Mouse (Mus musculus) urinary bladder, postnatal 4 days (tissue): Measurements from ENCODE around the gene Acsf3.

ENCODE experiments used
- DNase-seq, 2 experiments: peaks; one replicate each; pipeline ENCODE4 v3.0.0; 2021 to 2022; ENCODE audit warnings: low spot score in 2 of 2

Gene Acsf3

GRCm38 (mm10) chr8:122775285-122776155 lies at the start of gene Acsf3:
TSS of gene Acsf3 (plus strand) at chr8:122775486.
- peak; percentile 46 to 67 for DNase-seq

DNA sequence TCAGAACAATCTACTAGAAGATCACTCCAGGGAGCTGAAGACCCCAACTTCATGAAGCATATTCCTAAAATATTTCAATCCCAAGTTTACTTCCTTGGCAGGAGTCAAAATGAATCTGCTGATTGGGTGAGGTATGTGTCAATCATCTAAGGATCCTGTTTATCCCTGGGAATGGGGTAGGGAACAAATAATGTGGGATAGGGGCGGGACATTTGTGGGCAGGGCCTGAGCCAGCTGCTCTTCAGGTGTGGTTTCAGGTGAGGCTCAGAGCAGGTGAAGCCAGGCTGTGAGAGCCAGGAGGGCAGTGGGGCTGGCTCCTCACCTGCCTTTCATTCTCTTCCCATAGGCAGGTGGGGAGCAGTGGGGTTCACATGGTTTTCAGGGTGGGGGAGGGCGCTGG lies 48.5 kb upstream of the Acsf3 start:
- no peak for DNase-seq

DNA sequence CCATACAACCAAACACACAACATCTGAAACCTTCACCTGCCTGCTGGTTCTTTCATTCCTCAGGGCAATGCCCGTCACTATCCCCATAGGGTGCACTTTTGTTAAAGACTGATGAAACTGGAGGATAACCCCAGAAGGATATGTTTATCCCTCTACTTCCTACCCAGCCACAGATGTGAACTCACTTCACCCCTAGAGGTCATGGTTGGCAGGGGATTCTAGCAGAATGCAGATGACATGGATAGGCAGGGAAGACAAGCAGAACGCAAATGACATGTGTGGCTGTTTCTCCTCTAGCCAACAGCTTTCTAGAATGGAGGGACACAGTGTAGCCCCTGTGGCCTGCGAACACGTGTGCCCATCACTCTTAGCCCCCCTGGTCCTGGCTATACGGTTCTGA lies 47.9 kb upstream of the Acsf3 start:
- no peak for DNase-seq

- no peak for DNase-seq
These were observed 46.7 kb upstream of the Acsf3 start for GRCm38 (mm10) chr8:122728630-122729029.

DNA sequence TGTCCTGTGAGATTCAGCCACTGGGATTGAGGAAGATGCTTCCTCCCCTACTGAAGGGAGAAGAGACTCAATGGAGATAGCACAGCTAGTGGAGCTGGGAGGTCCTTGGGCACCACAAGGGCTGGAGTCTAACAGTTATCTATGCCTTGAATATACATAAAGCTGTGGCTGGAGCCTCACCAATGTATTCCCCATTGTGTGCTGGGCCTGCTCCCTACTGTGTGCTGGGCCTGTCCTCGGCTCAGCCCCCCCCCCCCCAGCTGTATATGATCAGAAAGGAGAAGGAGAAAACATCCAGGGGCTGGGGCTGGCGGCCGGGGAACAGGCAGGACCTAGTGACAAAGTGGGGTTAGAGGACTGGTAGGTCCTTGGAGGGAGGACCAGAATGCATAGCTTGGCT lies 40.2 kb upstream of the Acsf3 start:
- no peak for DNase-seq

DNA sequence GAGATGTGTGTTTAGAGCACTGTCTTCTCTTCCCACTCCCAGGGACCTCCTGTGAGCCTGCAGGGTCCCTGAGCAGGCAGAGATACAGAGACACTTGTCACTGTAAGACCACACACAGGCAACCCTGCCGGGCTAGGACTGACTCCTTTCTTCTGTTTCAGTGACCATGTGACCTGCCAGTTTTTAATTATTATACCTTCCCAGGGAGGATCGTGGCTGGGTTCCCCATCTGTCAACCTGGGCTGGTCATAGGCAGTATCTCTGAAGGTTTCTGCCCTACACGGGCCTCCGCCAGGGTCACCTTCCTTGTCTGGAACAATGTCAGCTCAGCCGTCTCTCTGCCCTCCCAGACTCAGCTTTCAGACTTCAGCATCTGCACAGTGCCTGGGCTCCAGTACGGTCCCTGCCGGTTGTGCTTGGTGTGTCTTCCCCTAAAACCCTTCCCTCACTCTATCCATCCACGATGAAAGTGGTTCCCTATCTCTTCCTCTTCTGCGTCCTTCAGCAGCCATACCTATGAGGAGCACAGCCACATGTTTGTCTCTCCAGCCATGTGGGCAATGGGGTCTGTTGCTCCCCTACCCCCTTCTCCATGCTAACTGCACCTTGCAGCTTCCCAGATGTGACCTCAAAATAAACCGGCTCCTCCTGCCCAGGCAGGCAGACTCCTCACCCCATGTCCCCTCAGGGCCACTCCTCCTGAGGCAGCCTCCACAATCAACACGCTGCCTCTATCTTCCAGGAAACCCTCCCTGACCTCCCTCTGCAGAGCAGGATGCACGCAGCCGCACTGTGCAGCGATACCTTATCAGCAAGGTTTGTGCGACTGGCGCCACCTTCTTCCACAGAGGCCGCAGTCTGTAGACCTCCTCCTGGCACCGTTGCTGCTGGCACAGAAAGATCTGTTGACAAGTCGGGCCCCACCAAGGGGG lies 39.5 kb upstream of the Acsf3 start:
- no peak for DNase-seq

DNA sequence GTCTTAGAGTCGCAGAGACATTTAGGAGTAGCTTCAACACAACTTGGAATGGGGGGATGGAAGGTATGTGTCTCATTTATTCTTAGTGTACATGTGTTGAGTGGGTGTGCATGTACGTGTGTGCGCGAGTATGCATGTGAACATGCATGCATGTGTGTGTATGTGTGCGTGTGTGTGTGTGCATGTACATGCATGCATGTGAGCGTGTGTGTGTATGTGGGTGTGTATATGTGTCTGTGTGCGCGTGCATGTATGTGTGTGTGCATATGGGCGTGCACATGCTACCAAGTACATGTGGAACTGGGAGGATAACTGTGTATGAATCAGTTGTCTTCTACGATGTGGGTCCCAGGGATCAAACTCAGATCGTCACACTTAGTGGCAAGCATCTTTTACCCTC lies 38.7 kb upstream of the Acsf3 start:
- no peak for DNase-seq

DNA sequence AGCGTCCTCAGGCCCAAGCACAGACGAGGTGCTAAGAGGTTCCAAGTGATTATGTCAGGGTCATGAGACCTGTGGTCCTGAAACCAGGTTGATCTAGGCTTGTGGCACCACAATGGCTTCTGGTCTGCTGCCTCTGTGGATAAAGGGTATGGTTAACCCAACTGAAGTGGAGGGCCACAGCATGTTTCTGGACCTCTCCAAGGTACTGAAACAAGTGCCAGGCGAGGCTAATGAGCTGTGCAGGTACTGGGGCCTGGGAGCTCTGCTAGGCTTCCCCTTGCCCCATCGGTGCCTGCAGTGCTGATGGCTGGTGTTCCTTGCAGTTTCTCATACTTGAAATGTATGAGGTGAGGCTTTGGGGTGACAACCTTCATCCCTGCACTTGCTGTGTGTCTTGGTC lies 38.2 kb upstream of the Acsf3 start:
- DNase-seq, result no peak

DNA sequence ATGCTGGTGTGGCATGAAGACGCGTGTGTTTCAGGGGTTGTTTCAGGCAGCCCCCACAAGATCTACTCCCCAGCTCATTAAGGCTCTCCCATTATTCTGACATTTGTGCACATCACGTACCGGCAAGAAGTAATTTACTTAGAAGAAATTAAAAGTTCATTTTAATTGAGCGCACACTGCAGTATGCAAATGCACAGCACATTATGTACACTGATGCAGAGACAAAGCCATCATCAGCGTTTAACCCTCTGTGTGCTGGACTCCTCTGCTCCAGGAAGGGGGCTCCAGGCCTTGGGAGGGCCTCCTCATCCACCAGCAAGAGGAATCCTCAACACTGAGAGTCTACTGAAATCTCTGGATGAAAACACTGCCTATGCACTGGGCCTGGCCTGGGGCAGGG lies 37.4 kb upstream of the Acsf3 start:
- no peak for DNase-seq

DNA sequence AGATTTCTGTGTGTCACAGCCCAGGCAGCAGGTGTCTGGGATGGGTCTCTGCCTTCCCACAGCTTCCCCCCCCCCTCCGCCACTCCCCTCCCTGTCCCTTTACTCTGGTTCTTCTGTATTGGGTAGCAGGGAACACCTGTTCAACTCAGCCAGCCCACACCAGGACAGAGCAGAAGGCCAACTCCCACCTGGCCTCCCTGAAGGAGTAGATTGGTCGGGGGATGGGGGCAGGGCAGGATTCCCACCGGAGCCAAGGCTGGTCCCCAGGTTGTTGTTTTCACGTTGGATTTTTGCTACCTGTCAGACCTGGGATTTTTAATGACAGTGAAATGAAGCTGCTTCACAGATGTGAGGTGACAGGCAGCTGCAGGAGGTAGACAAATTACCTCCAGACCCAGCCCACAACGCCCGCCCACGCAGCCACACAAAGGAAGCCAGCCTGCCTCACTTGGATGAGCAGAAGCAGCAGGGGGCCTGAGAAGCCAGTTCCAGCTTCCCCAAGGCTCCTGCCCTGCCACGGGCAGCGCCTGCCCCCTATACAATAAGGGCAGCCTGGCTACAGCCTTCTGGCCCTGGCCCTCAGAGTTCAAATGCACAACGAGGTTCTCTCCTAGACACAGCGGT lies 36.1 kb upstream of the Acsf3 start:
- no peak for DNase-seq

GRCm38 (mm10) chr8:122742471-122742870 lies 32.8 kb upstream of the Acsf3 start:
- no peak for DNase-seq

- DNase-seq, result no peak
These were observed 30.1 kb upstream of the Acsf3 start for GRCm38 (mm10) chr8:122745022-122745749.

- no peak for DNase-seq
These were observed 29.5 kb upstream of the Acsf3 start for GRCm38 (mm10) chr8:122745750-122746275.

DNA sequence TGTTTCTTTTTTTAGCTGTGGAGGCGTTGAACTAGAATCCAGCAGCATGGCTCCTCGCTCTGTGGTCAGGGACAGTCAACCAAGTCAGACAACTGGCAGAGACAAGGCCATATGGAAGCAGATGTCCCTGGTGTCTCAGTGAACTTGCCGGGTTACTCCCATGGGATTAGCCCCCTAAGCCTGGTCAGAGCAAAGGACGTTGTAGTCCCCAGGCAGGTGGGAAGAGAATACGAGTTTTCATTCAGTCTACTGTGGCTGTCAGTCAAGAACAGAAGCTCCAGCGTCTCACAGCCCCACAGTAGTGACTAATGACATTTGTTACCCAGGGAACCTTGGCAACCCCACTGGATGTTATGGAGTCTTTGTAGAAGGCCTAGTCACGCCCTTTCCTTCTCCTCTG lies 28.8 kb upstream of the Acsf3 start:
- DNase-seq, result no peak

- no peak for DNase-seq
These were observed 27.5 kb upstream of the Acsf3 start for GRCm38 (mm10) chr8:122747825-122748224.

DNA sequence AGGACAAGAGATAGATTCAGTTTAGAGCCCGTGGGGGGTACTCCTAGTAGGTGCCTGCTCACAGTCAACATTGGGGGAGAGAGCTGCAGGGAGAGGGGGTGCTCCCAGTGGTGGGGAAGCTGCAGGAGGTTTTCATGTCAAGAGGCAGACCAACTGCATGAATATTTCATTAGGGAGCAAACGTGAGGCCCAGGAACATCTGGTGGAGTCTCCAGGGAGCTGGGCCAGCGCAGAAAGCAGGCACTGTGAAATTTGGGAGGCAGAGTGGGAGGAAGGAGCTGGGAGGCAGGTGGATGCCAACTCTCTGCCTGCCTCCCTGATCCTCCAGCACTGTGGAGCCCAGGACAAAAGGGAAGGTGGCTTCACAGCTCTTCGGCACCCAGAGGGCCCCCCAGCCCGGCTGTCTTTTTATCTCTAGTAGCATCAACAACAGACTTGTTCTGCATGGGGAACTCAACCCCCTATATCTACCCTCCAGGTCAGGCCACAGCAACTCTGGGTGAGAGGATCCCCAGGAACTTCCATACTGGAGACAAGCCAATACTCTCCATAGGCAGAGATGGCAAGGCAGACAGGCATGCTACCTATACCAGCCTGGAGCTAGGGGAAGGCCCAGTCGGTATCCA lies 25.8 kb upstream of the Acsf3 start:
- no peak for DNase-seq

DNA sequence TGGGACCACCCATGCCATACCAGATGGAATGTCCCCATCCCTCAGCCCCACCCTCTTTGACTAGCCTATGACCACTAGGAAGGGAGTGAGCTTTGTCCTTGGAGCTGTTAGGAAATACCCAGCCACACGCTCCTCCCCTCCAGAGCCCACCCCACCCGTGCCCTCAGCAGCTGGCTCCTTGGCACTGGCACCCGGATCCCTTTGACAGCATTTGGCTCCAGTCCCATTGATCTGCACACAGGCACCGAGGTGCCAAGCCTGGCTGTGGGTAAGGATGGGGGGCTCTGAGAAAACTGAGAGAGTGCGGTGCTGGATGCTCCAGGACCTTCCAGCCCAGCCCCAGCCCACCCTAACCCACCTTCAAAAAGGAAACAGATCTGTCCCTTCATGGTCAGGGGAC lies 23.9 kb upstream of the Acsf3 start:
- no peak for DNase-seq

DNA sequence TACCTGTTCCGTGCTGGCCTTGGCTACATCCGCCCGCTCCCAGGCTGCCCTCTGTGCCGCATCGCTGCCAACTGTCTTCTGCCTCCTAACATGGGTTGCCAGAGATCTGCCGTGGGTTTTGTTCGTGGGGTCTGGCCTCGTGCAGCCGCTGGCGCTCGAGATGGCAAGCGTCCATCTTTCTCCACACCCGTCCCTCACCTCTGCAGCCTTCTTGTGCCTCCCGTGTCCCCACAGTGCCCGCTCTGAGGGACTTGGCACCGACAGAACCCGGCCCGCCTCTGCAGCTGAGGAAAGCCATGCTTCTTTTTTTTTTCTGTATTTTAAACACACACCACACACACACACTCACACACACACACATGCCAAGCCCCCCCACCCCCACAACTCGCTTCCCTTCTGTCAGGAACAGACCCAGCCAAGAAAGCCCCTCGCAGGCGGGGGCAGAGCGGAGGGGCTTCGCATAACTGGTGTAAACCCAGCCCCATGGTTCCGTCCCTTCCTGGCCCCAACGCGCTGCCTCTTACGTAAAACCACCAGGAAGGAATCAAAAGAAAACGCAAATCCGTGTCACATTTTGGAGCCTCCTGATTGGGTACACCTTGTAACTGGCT lies 23.1 kb upstream of the Acsf3 start:
- DNase-seq, result no peak

DNA sequence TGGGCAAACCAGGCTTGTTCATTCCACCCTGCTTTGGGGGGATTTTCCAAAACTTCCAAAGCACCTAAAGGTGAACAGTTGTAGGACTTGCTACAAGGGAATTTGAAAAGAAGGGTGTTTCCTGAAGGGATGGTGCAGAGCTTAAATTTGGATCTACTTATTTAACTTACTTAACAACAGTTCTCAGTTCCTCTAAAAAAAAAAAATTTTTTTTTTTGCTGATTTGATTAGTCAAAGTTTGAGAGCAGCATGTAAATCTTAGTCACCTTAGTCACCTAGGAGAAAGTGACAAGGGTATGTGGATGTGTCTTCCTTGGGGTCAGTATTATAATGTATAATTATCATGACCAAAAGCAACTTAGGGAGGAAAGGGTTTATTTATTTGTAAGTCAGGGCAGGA lies 16.7 kb upstream of the Acsf3 start:
- no peak for DNase-seq

DNA sequence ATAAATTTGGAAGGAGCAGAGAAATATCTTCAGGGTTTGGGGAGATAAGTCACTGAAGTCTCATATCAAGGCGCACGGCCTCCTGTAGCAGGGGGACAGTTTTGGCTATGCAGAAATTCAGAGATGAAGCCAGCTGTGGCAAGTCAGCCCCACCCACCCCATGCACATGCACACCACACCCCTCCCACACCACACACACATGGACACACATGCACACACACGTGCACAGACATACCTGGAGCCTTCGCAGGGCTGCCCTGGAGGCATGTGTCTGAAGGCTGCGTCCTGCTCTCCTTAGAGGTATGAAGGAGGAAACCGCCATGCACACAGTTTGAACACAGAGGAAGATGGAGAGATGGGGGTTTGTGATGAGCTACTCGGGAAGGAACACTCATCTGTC lies 15.2 kb upstream of the Acsf3 start:
- DNase-seq, result no peak

DNA sequence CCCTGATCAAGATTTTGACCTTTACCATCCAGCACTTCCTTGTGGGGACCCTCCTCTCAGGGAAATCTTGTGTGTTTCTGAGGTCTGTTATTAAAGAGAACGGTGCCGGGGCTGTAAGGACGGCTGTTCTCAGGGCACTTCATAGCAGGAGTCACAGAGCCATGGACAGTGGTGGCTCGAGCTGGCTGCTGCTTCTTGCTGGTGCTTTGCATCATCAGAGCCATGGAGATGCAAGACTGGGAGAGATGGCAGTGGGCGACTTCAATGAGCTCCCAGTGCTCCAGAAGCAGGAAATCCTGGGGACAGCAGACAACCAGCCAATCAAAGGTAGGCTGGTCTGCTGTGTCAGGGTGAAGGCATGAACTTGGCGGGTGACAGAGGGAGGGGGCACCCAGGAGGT lies 14.2 kb upstream of the Acsf3 start:
- no peak for DNase-seq
